Mouse (Mus musculus): ENCODE data around the gene Il4ra.

Gene Il4ra

GRCm38 (mm10) chr7:125599373-125599973, 47.6 kb downstream of the Il4ra start:
- no peak for DNase-seq (ENCODE audit: low spot score in 2 of 2)

- DNase-seq (ENCODE audit: low spot score in 2 of 2), result no peak
Measured at GRCm38 (mm10) chr7:125600136-125600535, 48.2 kb downstream of the Il4ra start.

- DNase-seq (ENCODE audit: low spot score in 2 of 2), result no peak
Measured at GRCm38 (mm10) chr7:125600612-125601279, 48.8 kb downstream of the Il4ra start.

- DNase-seq (ENCODE audit: low spot score in 2 of 2), result no peak
Measured at GRCm38 (mm10) chr7:125601280-125601670, 49.4 kb downstream of the Il4ra start.

DNA sequence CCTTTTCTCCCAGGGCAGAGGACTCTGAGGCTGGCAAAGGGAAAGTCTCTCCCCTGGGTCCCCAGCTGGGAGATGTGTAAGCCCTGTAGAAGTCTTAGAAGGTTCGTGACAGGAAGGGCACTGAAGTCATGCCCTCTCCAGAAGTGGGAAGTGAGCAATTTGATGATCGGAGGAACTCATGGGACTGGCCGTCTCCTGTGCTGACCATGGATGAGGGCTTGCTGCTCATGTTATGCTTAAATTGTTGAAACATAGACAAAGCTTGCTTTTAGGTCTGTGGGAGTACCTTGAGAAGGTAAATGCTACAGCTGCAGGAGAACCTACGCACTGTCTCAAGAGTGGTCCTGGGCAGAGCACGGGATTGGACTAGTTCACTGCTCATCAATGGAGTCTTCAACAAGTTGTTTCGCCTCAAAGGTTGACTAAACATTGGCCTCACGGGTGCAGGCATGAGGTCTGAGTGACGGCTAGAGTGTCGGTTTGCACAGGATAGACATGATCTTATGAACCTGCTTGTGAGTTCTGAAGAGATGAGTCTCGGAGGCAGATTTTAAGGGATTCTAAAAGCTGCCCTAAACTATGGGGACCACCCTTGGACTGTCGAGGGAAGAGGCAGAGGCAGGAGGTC, 50.0 kb downstream of the Il4ra start:
- DNase-seq (ENCODE audit: low spot score in 2 of 2), result no peak

DNA sequence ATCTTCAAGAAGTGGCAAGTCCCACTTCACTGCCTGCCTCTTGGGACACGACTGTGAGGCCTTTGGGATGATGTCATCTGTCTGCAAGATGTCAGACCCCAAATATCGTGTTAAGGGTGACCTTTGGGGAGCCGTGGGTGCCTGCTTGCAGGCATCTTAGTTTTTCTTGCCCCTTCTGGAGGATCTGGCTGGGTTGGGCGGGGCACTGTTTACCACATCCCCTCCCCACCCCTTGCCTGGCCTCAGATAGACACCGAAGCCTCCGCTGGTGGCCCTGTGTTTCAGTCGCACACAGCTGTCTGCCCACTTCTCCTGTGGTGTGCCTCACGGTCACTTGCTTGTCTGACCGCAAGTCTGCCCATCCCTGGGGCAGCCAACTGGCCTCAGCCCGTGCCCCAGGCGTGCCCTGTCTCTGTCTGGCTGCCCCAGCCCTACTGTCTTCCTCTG, 51.3 kb downstream of the Il4ra start, which contains the start of gene Il21r:
TSS of gene Il21r (plus strand) at position 245 of the 447 bp plus-strand sequence.
- peak in 1 of 2 experiments; percentile 29 for DNase-seq (ENCODE audit: low spot score in 2 of 2)

DNA sequence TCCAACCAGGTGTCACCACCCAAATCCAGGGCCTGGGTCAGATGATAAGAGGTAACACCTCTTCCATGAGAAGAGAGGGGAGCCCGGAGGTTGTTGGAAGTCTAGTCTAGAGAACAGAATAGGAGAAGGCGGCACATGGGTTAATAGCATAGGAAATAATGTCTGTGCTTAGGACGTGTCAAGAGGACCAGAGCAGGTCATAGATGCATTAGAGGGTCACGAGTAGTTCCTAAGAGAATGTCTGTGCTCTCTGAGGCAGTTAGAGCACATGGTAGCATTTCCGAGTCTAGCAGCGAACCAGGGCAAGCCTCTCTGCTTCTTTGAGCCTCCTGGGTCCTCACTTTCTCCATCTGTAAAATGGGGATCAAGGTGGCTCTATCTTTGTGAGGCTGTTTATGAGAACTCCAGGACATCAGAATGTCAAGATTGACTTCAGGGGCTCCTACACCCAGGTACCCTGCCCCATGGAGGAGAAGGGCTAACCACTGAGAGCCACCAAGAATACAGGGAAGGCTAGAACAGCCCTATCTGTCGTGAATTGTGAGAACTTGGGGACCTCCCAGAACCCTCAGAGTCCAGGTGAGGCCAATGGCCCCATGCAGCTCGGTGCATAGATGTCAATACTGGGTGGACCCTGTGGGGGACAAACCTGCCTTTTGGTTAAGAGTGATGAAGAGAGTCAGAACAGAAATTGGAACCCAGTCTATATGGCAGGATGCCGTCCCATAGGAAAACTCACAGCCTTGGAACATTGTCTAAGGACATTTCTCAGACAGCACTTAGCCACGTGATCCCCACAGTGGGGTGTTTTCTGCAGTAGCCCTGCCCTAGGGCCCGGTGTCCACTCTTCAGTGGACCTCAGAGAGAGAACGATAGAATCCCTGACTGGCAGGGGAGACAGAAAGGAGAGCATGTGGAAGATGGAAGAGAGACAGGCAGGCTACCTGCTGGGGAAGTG, 52.7 kb downstream of the Il4ra start:
- DNase-seq (ENCODE audit: low spot score in 2 of 2), result no peak

DNA sequence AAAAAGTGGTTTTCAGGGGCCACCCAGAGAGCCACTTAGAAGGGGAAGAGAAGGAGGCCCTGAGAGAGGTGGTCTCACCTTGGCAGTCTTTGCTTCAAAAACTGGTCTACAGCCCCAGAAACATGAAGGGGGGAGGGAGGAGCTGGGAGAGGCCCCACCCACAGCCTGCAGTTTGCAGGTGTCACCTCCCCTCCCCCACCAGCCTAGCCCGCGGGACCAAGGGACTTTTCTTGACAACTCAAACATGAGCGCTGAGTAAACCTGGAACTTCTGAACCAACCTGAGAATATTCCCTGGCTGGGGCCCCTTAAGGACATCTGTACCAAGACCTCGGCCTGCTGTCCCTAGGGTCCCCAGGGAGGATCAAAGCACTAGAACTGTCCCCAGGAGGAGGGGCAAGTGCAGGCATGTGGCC, 53.8 kb downstream of the Il4ra start:
- no peak for DNase-seq (ENCODE audit: low spot score in 2 of 2)

GRCm38 (mm10) chr7:125606265-125607164, 54.6 kb downstream of the Il4ra start:
- no peak for DNase-seq (ENCODE audit: low spot score in 2 of 2)

DNA sequence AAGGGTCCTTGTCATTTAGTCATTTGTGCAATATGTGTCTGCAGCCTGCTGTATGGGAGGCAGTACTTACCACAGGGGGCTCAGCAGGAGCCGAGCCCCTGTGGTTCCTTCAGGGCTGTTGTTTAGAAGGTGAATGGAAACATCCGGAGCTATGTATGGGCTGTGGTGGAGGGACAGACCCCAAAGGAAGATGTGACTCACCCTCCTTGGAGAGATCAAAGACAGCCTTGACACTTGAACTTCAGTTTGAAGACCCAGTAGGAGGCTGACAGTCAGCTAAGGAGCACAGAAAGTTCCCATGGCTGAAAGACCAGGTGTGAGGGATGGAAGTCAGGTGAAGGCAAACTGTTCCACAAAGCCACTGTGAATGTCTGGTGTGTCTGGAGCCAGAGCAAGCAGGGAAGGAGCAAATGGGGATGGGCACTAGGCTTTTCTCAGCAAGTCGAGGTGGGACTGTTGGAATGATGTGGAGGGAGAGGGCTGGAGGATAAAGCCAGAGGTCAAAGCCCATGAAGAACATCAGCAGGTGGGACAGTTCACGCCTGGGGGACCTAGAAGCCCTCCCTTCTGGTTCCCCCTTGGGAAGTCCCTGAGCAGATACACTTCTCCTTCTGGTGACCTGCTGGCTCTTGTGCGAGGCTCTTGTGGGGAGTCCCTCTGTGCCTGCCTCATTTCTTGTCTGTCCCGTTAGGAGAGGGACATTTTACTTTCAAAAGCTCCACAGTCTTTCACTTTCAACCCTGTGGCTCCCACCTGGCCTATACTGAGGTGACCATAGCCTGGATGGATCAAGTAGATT, 55.7 kb downstream of the Il4ra start:
- no peak for DNase-seq (ENCODE audit: low spot score in 2 of 2)

DNA sequence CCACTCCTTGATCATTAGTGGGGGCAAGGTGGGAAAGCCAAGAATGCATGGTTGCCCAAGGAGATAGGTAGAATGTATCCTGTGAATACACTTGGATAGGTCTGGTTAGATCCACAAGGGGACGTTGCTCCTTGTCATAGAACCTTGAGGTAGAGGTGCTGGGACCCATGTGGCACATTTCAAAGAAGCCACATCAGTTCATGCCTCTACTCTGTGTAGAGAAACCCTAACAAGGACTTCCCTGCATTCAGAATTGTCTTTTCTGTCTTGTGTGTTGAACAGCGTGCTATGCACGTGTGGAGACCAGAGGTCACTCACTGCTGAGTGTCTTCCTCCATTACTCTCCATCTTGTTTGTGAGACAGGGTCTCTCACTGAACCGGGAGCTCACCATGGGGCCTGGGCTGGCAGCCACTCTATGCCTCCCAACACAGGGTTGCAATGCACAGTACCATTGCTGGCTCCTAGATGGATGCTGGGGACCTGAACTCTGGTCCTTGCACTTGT, 56.3 kb downstream of the Il4ra start:
- no peak for DNase-seq (ENCODE audit: low spot score in 2 of 2)

GRCm38 (mm10) chr7:125613579-125613978, 61.7 kb downstream of the Il4ra start:
- no peak for DNase-seq (ENCODE audit: low spot score in 2 of 2)

- DNase-seq (ENCODE audit: low spot score in 2 of 2), result no peak
Measured at GRCm38 (mm10) chr7:125615453-125615852, 63.5 kb downstream of the Il4ra start.

DNA sequence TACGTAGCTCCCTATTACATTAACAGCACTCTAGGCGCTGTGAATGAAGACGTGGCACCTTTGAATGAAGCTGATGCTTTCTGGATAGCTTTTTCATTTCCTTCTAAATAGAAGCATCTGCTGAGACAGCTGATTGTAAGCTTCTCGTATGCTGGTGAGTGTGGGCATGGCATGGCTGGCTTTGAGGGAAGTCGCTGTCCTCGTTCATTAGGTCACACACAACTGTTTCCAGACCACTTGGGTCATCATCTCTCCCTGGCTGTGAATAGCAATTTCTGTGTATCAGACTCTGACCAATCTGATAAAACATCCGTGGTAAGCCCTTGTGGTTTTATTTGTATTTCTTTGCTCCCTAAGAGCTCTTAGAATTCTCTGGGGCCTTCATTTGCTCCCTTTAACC, 66.1 kb downstream of the Il4ra start:
- DNase-seq (ENCODE audit: low spot score in 2 of 2), result no peak

DNA sequence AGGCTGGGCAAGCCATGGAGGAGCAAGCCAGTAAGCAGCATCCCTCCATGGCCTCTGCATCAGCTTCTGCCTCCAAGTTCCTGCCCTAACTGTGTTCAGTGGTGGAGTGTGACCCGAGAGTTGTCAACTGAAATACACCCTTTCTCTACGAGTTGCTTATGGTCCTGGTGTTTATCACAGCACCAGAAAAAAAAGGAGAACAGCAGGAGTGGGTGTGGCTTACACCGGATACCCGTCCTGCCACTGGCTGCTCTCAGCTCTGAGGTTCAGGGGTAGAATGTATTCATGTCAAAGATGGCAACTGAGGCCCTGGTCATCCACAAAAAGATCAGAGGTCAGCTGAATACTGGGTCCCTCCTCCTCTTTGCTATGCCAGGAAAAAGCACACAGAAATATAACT, 68.2 kb downstream of the Il4ra start:
- DNase-seq (ENCODE audit: low spot score in 2 of 2), result no peak

DNA sequence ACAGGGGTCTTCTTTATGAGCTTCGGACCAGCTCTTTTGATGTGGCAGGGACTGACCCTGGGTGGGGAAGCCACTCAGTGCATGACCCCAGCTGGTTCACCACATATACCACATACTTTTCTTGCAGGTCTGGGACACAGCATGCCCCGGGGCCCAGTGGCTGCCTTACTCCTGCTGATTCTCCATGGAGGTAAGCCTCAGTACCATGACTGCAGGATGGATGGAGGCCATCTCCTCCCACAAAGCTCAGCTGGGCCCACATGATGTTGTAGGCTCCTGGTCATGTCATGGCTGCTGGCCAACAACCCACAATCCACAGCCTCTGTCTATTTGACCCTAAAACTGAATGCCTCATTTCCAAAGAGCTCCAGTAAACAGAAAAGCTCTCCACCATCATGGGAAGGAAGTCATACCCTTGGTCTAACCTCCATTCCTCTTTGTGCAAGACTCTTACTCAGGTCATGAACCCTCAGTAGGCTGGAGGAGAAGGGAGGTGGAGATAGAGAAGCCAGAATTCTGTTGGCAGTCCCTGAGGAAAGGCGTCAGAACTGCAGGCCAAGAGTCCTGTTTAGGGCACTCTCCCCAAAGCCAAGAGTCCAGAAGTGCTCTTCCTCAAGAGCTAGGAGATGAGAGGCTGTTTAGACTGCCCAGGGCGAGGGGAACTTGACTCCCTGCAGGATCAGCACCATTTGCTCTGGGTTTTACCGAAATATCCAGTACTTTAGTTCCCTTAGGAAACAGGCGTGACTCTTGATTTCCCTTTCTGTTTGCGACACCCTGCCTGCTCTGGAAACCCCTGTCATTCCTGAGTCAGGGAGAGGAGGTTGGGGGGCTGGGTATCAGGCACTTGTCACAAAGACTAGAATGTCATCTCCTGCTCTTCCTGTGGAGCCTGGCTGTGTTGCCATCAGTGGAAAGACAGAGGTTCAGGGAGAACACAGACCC, 71.1 kb downstream of the Il4ra start:
- no peak for DNase-seq (ENCODE audit: low spot score in 2 of 2)

DNA sequence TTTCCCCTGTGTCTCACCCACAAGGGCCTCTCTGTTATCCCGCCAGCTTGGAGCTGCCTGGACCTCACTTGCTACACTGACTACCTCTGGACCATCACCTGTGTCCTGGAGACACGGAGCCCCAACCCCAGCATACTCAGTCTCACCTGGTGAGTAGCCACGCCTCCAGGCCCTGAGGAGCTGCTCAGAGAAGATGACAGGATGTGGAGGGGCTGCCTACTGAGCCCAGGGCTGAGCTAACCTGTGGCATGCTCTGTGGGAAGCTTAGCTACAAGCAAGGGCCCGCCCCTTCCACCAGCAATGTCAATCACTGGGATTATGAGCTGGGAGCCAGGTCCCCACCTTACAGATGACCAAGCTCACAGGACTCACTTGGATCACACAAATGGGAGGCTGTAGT, 73.3 kb downstream of the Il4ra start:
- DNase-seq (ENCODE audit: low spot score in 2 of 2), result no peak

DNA sequence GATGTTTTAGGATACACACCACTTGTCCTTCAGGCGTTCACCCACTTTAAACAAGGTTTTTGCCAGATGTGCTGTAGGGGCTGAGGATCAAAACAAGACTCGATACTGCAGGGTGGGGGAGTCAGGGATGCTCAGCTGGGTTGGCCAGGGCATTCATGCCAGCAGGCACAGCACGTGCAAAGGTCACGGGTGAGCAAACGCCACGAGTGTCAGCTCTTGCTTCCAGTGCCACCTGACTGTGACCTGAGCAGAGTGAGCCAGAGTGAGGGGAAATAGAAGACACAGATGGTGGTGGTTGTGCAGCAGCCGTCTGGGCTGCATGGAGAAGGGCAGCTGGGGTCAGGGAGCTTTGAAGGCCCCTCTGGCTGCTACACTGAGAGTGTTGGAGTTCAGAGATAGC, 73.9 kb downstream of the Il4ra start:
- DNase-seq (ENCODE audit: low spot score in 2 of 2), result no peak
